Mouse (Mus musculus): ENCODE measurements around the gene Dennd5a. TPM values are rescaled to one million over a fixed set of nuclear protein-coding genes. Genes with fewer than 3 reads are reported as not detected.

Dennd5a gene
- total RNA-seq, 1 experiment from 2014 or later: 171 TPM

DNA sequence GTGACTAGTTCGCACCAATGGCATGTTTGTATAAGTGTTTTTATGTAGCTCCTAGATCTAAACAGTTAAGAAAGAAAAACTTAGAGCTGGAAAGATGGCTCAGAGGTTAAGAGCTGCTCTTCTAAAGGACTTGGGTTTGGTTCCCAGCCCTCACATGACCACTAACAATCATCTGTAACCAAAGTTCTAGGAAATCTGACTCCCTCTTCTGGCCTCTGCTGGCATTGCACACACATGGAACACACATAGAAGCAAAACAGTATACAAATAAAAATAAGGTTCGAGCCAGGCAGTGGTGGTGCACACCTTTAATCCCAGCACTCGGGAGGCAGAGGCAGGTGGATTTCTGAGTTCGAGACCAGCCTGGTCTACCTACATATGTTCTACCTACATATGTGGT lies 3.4 kb upstream of the Dennd5a start:
- DNase-seq: no peak

DNA sequence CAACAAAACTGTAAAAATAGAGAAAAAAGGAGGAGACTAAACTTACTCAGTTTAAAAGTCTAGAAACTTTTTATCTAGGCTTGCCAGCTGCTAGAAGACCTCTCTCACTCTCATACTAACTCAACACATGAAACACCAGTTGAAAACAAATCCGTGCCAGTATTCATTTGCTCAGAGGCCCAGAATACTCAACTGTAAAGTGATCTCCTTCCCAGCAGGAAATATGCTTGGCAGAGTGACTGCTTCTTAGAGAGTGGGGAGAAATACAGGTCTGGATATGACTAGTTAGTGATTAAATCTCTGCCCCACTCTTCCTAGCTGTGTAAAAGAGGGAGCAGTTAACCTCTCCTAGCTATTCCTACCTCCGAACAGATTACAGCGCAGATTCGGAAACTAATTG lies 2.3 kb upstream of the Dennd5a start:
- DNase-seq: no peak

DNA sequence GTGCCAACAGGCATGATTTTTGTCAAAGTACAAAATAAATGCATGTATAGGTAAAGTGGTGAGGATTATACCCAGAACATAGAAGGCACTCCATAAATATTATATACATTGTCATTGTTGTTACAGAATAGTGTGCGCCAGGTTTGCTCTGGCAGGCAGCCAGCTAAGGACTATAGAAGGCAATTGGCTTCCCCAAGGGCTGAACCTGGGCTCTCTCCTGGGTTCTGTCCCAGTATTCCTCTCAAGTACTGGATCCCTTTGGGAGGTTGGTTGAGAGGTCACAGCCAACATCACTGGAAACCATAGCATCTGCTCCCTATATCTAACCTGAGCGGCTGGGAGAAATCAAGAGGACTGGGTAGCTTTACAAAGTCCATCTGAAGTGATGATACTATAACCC lies 1.3 kb upstream of the Dennd5a start:
- no peak for DNase-seq

DNA sequence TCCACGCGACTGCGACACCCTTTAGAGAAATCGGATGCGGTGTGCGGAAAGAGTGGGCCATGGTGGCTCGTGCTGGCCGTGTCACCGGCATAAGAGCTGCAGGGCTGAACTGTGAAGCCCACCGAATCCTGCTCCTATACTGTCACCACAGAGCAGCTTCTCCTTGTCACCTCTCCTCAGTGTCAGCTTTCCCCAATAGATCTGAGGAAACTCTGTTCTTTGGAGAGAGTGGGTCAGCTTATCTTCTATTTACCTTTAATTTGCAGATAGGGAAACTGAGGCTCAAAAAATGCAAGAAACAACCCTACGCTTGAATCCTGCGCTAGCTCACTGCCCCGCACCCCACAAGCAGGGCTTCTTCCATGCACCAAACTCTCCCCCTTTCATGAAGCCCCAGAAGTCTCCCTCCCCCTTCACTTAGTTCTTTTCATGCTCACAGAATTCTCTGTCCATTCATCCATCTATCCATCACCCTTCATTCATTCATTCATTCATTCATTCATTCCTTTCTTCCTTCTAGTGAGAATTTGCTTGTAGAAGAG lies 414 bp upstream of the Dennd5a start:
- no peak for DNase-seq

DNA sequence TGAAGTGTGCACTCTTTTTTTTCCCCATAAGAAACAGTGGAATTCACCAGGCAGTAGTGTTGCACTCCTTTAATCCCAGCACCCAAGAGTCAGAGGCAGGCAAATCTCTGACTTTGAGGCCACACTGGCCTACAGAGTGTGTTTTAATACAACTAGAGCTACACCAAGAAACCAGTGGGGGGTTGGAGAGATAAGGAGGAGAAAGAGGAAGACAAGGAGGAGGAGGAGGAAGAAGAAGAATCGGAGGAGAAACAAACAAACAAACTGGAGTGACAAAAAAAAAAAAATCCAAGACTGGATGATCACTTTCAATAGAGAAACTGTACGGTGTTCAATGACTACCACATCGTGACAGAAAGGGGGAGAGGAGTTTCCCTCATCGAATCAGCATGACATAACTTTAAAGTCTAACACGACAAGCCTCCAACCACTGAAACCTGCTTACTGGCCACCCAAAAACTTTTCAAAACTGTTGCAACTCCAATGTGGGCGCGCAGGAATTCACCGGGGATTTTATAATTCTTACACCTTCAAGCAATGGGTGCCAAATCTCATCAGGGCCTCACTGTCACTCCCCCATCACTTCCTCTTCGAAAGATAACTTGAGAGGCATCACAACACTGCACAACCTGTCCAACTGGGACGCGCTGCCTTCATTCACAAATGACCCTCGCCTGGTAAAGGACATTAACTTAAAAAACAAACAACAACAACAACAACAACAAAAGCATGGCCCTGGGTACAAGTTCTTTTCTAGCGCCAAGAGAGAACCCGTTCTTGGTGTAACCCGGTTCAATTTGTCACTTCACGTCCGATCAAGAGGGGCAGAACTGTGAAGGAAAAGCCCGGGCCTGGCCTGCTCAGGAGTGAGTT lies 1.2 kb downstream of the Dennd5a start:
- DNase-seq: peak; percentile 21

DNA sequence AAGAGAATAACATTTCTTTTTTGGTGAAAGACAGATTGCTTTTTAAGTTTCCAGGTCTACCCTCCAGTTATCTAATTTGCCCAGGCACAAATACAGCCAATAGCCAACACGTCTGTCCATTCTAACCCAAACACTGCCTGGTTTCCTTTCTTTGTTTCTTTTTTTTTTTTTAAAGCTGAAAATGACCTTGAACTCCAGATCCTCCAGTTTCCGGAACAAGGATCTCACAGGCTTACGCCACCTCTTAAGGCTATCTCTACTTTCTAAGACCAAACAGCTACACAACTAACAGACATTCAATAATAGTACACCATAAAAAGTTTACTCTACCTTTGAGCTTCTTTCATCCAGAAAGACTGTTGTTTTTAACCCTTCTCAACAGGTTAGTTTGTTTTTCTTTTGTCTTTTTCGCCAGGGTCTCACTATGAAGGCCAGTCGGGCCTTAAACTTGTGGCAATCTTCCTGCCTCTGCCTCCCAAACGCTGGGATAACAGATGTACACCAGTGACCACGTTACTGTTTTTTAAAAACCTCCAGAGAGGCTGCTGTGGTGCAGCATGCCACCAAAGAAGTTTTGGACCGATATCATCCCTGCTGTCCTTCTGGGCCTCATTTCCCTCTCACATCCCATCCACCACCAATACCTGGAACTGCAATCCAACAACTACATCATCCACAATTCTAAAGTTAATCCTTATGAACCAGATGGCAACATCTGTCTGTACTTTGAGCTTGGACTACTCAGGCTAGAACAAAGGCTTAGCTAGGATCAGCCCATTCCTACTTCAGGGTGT lies 2.1 kb downstream of the Dennd5a start:
- no peak for DNase-seq

DNA sequence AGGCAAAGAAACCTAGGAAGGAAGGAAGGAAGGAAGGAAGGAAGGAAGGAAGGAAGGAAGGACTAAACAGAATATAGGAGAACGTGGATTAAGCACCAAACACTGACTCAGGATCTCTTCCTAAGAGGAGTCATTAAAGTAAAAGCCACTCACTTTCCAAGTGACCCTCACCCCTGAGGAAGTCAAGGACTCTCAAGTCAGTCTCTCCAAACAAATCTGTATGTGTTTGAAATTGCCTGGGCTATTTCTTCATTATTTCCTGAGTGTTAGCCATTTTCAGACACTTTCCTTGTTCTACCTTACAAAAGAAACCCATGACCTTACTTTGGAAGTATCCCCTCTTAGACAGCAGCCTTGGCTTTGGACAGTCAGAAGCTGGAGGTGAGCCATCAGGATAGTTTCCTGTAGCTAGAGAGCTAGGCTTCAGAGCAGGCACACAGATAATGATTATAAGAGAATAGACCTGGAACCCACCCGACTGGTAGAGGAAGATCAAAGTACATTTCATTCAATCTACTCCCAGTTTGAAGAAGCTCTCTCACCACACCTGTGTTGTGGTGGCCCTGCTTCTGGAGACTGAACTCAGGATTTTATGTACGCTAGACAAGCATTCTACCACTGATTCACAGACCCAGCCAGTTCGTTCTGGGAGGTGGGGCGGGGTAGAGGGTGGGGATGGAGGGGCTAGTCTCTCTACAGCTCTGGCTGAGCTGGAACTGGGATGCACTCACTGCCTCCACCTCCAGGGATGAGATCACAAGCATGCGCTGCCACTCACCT lies 5.5 kb downstream of the Dennd5a start:
- no peak for DNase-seq

DNA sequence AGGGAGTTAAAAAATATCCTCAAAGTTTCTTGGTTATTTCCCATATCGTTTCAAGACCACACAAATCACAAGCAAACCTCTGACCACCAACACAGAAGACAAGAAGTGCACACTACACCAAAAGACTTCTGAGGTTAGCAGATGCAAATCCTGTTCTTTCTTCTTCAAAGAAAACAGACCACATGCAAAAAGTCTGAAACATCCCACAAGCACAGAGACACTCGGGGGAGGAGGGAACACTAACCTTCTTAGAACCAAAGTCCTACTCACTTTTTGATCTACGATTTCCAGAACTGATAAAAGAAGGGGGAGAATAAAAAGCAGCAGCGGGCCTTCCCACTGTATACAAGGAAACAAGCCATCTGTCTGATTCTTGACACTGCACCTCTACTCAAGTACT lies 9.0 kb downstream of the Dennd5a start:
- DNase-seq: no peak

DNA sequence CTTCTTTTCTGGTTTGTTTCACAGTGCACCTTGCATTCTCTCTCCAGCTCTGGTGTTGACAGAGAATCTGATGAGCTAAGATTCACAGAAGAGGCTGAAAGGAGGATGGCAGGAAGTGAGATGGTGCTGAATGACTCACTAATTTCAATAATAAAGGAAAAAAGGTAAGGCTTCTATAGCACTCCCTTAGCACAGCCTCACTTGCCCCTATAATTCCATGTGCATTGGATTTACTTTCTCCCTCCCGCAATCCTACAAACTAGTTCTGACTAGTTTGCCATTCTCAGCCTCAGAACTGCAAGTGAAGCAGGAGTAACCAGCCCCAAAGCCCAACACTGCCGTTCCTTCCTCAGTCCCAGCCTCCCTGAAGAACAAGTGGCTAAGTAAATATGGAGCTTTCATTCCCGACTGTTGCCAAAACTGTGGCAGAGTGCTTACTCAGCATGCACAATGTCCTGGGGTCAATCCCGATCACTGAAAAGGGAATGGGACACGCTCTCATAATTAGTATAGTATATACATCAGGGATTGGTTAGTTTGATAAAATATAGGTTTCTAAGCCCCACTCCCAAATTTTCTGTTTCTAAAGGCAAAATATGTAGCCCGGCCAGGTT lies 15.7 kb downstream of the Dennd5a start:
- DNase-seq: no peak

DNA sequence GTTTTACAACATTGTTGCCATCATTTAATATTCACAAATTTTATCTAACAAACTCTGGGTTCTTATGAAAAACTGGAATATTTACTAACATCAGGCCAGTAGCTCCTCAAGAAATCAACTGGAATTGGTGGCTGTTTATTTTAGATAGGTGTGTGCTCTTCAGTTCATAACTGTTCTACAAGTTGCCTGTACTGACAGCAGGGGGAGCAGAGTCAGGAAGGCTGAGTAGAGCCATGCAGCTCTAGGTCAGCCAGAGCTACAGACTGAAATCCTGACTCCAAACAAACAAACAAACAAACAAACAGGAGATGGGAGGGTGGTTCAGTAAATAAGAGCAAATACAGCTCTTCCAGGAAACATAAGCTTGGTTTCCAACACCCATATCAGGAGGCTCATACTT lies 30.6 kb downstream of the Dennd5a start:
- DNase-seq: no peak

DNA sequence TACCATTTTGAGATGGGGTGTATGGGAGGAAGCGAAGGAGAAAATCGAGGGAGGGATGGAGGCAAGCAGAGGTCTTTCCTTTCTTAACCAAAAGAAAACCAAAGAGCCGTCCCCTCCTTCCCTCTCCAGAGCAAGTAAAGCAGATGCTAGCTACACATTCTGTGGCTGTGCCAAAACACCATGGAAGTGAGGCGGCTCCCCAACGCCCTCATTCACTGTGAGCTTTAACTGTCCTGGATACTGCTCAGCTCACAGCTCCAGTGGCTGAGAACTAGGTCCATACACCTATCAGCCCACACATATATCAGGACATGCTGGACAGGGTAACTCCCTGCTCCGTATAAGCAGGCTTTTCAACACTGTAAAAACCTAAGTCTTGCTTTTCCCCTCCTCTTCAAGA lies 31.9 kb downstream of the Dennd5a start:
- DNase-seq: no peak

DNA sequence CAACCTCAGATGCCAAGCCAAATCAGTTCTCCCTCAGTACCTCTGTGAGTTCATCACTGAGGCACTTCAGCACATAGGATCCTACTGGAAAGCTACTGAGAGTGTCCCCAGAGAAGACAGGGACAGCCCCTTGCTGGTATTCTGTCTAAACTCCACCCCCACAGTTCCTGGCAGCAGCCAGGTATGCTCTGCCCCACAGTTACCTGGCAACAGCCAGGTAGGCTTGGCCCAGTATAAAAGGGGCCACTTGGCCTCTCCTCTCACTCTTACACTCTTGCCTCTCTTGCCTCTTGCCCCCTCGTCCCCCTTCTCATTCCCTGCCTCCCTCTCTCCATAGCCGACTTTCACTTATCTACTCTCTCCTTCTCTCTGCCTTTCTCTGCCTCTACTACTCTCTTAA lies 35.3 kb downstream of the Dennd5a start:
- no peak for DNase-seq

DNA sequence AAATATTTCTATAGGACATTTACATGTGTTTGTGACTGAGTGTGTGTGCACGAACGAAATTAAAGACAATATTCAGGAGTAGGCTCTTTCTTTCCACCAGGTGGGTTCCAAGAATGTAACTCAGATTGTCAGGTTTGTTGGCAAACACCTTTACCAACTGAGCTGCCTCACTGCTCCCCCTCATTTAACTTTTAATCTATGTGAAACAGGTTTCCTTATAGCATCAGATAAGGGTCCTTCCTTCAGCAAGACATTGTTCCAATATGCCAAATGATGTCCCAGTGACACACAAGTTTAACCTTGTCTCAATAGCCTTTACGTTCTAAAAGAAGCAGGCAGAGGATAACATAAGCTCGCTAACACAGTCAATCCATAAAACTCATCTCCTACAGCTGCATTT lies 37.4 kb downstream of the Dennd5a start:
- DNase-seq: no peak

DNA sequence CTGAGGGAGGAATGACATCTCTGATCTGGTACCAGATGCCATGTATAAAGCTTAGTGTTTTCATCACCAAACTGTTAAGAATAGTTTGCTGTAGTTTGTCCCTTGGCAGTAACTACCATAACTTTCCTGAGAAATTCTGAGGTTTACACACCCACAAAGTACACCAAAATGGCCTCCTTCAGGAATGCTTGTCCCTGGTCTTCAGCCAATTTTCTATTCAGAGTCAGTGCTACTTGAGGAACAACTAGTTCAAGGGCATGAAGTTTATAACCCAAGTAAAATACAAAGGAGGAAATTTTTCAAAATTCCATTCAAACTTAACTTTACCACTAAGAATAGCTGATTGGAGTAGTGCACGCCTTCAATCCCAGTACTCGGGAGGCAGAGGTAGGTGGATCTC lies 54.1 kb downstream of the Dennd5a start:
- DNase-seq: no peak

DNA sequence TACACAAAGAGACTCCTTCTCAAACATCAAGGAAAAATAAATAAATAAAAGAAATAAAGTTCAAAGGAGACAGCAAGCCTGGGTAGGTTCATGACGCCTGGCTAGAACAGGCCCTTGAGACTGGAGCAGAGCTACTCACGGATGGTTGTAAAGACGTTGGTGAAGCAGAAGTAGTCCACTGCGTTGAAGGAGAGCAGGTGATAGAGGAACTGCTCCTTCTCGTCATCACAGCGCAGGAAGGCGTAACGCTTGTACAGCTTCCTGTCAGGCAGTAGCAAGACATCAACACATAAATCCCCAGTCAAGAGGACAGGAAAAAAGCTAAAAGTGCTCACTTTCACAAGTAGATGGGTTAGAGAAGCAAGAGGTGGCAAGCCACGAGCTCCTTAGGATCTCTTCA lies 59.3 kb downstream of the Dennd5a start:
- no peak for DNase-seq

DNA sequence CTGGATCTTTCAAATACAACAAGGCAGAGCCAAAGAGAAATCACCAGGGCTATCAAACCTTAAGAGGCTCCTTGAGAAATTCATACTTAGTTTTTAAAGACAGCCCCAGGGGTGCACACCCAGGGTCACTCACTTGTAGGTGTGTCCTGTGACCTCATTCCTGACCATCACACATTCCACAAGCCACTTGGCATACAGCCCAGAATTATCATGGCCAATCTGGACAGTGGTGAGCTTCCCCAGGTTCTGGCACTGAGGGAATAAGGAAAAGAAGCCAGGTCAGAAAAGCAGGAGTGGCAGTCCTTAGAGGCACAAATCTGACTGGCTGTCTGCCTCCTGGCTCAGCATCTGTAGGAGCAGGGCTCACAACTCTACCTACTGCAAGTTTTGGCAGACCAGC lies 61.4 kb downstream of the Dennd5a start:
- DNase-seq: no peak

DNA sequence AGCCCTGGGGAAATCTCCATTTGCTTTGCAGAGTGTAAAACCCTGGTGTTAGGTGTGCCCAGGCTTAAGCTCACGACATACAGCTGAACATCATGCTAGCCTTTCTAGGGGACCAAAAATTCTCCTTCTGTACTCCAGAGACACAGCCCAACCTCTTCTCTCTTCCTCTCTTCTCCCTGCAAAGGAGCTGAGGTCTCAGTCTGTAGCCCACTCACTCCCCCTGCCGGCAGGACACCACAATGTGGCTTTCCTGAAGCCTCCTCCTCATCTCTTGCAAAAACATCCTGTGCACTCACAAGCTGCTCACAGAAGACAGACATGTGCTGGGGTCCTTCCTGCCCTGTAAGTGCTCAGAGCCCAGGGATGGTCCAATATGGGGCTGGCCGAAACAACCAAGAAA lies 67.7 kb downstream of the Dennd5a start:
- DNase-seq: peak; percentile 72

DNA sequence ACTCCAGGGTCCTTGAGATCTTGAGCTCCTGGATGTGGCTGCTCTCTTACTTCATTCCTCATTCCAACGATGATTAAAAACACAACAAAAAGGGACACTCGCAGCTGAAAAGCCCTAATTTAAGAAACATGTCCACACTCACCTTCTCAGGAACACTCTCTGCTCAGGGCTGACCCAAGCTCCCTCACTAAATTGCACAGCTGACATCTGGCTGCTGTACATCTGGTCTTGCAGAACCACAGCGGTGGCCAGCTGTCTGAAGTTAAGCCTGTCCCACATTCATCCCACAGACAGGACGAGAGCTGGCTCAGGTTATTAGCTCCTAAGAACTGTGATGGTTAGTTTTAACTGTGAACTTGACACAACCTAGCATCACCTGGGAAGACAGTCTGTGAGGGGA lies 68.5 kb downstream of the Dennd5a start:
- DNase-seq: no peak

DNA sequence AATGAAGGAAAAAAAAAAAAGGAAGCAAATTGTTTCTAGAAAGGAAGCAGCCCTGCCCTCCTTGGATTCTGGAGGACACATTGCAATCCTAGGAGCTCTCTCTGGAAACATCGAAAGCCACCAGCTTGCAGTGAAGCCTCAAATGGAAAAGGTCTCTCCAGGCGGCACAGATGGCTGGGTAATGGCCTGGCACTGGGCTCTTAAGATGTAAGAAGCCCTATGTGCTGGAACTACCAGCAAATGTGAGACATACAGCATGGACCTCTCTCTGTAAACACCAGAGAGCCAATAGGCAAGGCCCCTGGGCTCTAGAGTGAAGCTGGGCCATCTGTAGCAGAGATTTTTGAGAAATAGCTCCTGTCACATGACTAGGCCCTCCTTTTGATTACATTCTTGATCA lies 70.0 kb downstream of the Dennd5a start:
- DNase-seq: no peak

DNA sequence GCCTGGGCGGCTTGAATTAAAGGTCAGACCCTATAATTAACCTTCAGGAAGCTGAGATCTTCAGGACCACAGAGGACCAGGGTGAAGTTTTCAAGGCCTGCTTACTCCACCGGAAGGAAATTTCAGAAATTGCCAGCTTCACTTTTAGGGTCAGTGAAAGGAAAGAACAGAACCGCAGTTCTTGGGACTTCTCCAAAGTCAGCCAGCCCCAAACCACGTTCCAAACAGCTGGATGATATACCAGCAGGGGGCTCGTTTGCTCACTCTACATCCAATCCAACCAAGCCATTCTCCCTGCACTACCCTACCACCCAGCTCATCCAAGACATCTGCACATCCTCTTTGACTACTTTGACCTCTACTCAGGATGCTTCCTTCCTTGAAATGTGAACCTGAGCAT lies 71.0 kb downstream of the Dennd5a start:
- DNase-seq: no peak

DNA sequence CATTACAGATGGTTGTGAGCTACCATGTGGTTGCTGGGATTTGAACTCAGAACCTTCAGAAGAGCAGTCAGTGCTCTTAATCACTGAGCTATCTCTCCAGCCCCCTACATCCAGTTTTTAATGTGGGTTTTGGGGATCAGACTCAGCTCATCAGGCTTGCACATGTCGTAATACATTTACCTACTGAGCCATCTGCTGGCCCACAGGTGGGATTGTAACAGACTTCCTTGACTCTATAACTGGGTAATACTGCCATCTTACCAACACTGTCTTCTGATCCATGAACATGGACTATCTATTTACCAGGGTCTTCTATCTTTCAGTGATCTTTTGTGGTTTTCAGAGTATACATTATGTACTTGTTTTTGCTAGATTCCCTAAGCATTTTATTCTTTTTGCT lies 74.0 kb downstream of the Dennd5a start:
- DNase-seq: no peak

DNA sequence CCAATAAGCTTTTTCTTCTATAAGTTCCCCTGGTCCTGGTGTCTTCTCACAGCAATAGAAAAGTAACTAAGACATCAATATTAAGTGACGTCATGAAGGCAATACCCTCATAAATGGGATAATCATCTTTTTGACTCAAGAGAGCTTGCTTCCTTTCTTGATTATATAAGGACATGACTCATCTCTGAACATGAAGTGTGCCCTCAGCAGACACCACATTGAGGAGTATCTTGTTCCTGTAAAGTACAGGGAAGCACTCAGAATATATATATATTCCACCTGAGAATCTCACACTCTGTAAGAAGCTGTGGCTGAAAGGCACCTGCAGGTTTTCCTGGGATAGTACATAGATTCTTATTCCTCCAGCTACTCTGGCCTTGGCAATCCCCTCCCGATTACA lies 77.7 kb downstream of the Dennd5a start:
- no peak for DNase-seq

Data from adrenal gland, postnatal 25 days (tissue).